Mouse (Mus musculus): ENCODE measurements at regions not wholly inside any gene's neighbourhood (a gene's known extent, or its start where the extent isn't known, plus 50 kb on each side); places are given as distances from the start of the nearest gene placed in this dataset.

DNA sequence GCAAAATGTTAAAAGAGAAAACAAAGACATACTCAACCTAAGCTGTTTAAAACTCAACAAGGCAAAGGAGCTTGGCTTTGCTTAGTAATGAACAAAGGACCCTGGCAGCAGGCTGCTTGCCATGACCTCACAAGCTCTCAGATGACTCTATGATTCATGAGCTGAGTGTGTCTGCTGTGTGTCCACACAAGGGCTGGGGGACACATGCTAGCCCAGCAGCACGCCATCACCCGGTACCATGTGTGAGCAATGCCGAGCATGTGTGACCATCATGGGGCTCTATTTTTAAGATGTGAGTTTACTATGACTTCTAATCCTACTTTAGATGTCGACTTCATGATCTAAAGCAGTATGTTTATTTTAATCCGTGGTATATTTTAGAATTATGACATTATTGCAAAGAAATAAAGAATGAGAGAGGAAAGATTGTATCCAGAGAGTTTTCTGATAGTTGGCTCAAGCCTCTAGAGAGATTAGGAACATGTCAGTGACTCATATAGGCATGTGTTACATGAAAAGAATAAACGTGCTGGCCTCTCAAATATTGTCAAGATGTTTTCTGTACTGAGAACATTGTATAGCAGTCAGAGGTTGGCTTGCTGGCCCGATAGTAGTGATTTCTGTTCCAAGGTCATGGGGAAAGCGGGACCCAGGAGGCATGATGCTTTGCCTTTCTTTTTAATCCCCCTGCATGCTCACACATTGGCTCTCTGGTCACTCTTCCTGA, 400.1 kb upstream of the Intu start:
- Histone ChIP-seq H3K27me3 (no peaks in the 10 kb centered on the region), H3K36me3 (no peaks in the 10 kb centered on the region), H3K4me2 (replicated peaks) (no peak overlapping the region), H3K4me3 (no peak overlapping the region), H3K9ac (replicated peaks) (no peak overlapping the region), H3K4me1 (no peaks in the 10 kb centered on the region), H3K9me3 (no peaks in the 10 kb centered on the region), H3K27ac (replicated peaks) (no peak overlapping the region)
- ATAC-seq (replicated peaks), result no peak
- 90% methylated on average over 8 of the region's 8 CpGs for WGBS

DNA sequence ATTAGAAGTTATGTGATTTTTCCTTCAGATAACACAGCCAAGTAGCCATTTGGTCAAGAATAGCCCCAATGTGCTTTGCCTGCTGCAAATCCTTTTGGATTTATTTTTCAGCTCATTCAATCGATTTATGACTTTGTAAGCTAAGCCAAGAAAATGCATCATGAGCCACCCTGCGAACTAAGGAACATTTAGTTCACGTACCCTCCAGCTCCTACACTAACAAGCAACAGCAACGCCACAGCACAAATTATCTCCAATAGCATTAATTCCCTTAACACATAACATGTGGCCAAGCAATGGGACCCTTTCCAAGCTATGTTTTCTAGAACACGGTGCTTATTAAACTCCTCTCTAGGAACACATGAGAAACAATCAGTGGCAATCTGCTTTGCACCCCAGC, 392.4 kb upstream of the Intu start:
- Histone ChIP-seq H3K4me2 (replicated peaks) (no peak overlapping the region), H3K9me3 (no peaks in the 10 kb centered on the region), H3K4me3 (no peak overlapping the region), H3K27me3 (no peaks in the 10 kb centered on the region), H3K27ac (replicated peaks) (no peak overlapping the region), H3K4me1 (no peaks in the 10 kb centered on the region), H3K9ac (replicated peaks) (no peak overlapping the region), H3K36me3 (no peaks in the 10 kb centered on the region)
- ATAC-seq (replicated peaks), result 0 out of 2 replicates have a peak, but pooled peaks have one; percentile 35
- 64% methylated on average over 5 of the region's 5 CpGs for WGBS

DNA sequence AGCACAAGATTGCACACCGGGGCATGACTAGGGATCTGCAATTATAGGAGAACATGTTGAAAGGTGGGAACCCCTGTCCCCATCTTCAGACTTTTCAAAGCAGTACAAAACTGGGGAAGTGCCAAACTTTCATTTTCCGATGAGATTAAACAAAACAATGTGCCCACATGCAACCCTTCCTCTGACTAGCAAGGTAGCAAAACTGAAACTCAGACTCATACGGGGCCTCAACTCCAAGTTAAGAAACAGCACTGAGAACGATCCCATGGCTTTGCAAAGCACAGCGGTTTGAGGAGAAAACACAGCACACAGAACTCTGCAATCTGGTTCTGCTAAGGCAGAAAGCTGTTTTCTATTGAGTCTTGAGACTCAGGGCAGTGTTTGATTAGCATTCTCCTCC, 388.9 kb upstream of the Intu start:
- no peak overlapping the region for H3K4me2 ChIP-seq (replicated peaks)
- H3K9me3 ChIP-seq, result no peaks in the 10 kb centered on the region
- no peak for ATAC-seq (replicated peaks)
- H3K9ac ChIP-seq (replicated peaks), result no peak overlapping the region
- H3K27me3 ChIP-seq, result no peaks in the 10 kb centered on the region
- no peak overlapping the region for H3K4me3 ChIP-seq
- no peaks in the 10 kb centered on the region for H3K36me3 ChIP-seq
- H3K27ac ChIP-seq (replicated peaks), result no peak overlapping the region
- no peaks in the 10 kb centered on the region for H3K4me1 ChIP-seq
- 90% methylated on average over 5 of the region's 5 CpGs for WGBS

DNA sequence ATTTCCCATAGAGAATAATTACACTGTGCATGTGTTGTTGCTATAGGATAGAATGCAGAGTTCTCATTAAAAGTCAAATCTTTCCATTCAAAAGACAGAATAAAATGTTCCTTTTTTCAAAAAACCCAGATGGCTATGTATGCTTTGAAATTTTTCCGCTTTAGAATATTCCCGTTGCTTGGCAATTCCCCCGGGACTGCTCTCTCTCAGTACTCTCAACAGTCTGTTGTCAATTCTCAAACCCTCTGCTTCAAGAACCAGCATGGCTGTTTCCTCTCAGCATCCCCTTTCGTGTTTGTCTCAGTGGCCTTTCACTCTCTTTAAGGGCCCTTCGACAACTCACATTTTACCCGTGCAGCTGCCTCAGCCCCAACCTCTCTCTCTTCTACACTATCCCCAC, 372.5 kb upstream of the Intu start:
- H3K27me3 ChIP-seq, result no peaks in the 10 kb centered on the region
- no peaks in the 10 kb centered on the region for H3K36me3 ChIP-seq
- ATAC-seq (replicated peaks), result no peak; the same call in 1 of the 2 replicates
- peak overlapping the region; percentile 67 for H3K27ac ChIP-seq (replicated peaks)
- H3K4me1 ChIP-seq, result no peaks in the 10 kb centered on the region
- no peak overlapping the region for H3K9ac ChIP-seq (replicated peaks)
- H3K4me2 ChIP-seq (replicated peaks), result no peak overlapping the region
- H3K9me3 ChIP-seq, result no peaks in the 10 kb centered on the region
- WGBS, result 66% methylated on average over 6 of the region's 6 CpGs
- no peak overlapping the region for H3K4me3 ChIP-seq

DNA sequence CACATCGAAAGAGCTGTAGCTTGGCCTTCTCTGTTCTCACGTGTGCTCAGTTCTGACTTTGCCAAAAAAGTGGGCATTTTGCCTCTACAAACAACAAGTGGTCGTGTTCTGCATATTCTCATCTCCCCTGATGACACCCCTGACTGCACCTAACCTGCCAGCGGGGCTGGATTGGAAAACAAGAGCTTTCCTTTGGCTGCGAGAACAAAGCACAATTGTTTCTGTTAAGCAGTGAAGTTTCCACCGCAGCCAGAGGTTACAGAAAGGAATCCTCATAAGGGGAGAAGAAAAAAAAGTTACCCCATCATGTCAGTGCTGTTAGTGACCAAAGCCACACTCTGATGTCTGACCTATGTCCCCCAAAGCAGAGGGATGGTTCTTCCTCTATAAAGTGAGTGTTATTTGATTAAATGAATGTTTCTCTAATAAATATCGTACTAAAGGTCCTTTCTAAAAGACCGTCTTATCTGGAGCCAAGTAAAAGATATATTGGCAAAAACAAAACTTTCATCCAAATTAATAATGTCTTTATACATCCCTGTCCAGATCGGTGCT, 371.4 kb upstream of the Intu start:
- no peak overlapping the region for H3K9ac ChIP-seq (replicated peaks)
- no peaks in the 10 kb centered on the region for H3K9me3 ChIP-seq
- H3K27me3 ChIP-seq, result no peaks in the 10 kb centered on the region
- H3K4me3 ChIP-seq, result no peak overlapping the region
- H3K36me3 ChIP-seq, result no peaks in the 10 kb centered on the region
- H3K4me1 ChIP-seq, result no peaks in the 10 kb centered on the region
- H3K4me2 ChIP-seq (replicated peaks), result no peak overlapping the region
- no peak overlapping the region for H3K27ac ChIP-seq (replicated peaks)
- 61% methylated on average over 9 of the region's 9 CpGs for WGBS
- no peak for ATAC-seq (replicated peaks)

DNA sequence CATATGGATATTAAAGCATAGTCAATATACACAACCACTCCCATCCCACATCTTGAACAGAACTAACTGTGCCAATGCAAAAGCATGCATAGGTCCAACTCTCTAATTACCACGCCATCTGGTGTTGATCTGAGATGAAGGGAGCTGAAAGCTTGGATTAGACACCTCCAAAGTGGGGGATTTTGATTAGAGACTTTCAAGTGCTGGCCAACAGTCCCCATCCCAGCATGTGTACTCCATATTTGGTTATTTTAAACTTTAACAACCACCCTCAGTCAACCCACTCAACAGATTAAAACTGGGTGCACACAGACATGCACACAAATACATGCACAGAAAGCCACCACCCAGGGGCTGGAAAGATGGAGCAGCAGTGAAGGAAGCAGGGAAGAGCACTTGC, 366.9 kb upstream of the Intu start:
- Histone ChIP-seq H3K4me1 (no peaks in the 10 kb centered on the region), H3K36me3 (no peaks in the 10 kb centered on the region), H3K27me3 (no peaks in the 10 kb centered on the region), H3K4me2 (replicated peaks) (no peak overlapping the region), H3K4me3 (no peak overlapping the region), H3K27ac (replicated peaks) (no peak overlapping the region), H3K9ac (replicated peaks) (no peak overlapping the region), H3K9me3 (no peaks in the 10 kb centered on the region)
- 77% methylated on average over 1 of the region's 1 CpGs for WGBS
- peak; percentile 78 for ATAC-seq (replicated peaks)

DNA sequence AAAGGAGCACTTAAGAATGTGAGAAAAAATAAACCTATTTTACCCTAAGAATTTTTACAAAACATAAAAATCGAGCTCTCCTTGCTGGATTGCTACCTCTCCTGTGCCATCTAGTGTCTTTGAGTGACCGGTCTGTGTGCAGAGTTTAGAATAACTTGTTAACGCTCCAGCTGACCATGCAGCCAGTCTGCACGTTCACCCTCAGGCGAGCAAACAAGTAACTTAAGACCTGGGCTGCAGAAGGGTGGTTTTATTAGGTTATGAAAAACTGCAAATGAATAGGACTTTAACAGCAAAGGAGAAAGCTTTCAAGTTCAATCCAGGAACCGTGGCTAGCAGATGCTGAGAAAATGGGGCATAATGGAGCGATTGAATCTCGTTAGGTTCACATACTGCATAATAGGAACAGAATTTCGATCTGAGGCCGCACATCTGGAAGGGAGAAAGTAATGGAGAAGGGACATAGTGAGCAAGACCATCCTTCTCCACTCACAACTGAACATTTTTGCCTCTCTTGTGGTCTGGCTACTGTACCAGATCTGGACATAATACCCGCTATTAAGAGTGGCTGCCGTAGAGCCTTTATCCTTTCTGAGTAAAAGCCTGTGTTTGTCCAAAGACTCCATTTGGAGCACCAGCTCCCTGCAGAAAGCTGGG, 363.0 kb upstream of the Intu start:
- no peak for ATAC-seq (replicated peaks)
- Histone ChIP-seq H3K9me3 (no peaks in the 10 kb centered on the region), H3K4me2 (replicated peaks) (no peak overlapping the region), H3K27ac (replicated peaks) (no peak overlapping the region), H3K36me3 (no peaks in the 10 kb centered on the region), H3K4me3 (no peak overlapping the region), H3K9ac (replicated peaks) (no peak overlapping the region), H3K4me1 (no peaks in the 10 kb centered on the region), H3K27me3 (no peaks in the 10 kb centered on the region)
- 36% methylated on average over 12 of the region's 12 CpGs for WGBS

DNA sequence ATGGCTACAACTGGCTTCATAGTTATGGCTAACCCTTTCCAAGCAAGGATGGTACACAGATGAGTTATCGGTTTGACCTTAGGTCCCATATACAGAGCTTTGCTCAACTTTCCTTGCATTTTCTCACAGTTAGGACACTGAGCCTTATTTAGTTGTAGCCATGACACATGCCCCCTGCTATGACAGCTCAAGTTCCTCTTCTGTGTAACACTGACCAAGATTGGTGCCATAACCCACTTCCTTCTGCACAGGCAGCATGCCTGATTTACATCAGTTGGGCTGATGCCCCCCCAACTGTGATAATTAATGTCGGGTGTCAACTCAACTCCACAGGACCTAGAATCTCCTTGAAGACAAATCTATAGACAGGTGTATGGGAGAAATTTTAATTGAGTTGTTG, 361.5 kb upstream of the Intu start:
- H3K4me3 ChIP-seq, result no peak overlapping the region
- no peaks in the 10 kb centered on the region for H3K9me3 ChIP-seq
- ATAC-seq (replicated peaks), result no peak
- no peaks in the 10 kb centered on the region for H3K27me3 ChIP-seq
- no peak overlapping the region for H3K4me2 ChIP-seq (replicated peaks)
- no peak overlapping the region for H3K9ac ChIP-seq (replicated peaks)
- no peaks in the 10 kb centered on the region for H3K36me3 ChIP-seq
- H3K4me1 ChIP-seq, result no peaks in the 10 kb centered on the region
- 98% methylated on average over 2 of the region's 2 CpGs for WGBS
- no peak overlapping the region for H3K27ac ChIP-seq (replicated peaks)

DNA sequence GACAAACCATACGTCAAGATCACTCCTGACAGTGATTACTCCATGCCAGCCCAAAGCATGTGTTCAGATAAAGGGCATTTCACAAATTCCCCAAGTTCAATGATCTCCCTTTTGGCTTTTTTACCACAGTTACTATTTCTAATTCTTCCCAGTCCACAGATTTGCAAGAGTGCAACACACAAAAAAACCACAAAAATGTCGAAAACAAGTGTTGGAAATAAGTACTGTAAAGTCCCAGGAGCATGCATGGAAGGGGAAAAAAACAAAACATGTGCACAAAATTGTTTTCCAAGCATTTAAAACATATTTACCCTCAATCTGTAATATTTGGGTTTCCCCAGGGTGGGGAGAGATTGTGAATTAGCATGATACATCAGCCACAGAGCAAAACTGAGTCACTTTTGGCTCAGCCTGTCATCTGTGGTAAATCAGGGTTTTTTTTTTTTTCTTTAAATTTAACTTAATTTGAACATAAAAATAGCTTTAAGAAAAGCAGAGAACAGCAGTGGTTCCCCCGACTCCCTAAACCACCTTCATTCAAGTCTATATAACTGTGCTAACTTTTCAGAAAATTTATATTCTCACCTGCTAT, 351.3 kb upstream of the Intu start:
- no peak overlapping the region for H3K4me3 ChIP-seq
- no peak overlapping the region for H3K27ac ChIP-seq (replicated peaks)
- H3K9ac ChIP-seq (replicated peaks), result no peak overlapping the region
- no peak overlapping the region for H3K4me2 ChIP-seq (replicated peaks)
- H3K9me3 ChIP-seq, result no peaks in the 10 kb centered on the region
- 74% methylated on average over 3 of the region's 3 CpGs for WGBS
- H3K4me1 ChIP-seq, result no peaks in the 10 kb centered on the region
- no peaks in the 10 kb centered on the region for H3K27me3 ChIP-seq
- ATAC-seq (replicated peaks), result no peak
- no peaks in the 10 kb centered on the region for H3K36me3 ChIP-seq

DNA sequence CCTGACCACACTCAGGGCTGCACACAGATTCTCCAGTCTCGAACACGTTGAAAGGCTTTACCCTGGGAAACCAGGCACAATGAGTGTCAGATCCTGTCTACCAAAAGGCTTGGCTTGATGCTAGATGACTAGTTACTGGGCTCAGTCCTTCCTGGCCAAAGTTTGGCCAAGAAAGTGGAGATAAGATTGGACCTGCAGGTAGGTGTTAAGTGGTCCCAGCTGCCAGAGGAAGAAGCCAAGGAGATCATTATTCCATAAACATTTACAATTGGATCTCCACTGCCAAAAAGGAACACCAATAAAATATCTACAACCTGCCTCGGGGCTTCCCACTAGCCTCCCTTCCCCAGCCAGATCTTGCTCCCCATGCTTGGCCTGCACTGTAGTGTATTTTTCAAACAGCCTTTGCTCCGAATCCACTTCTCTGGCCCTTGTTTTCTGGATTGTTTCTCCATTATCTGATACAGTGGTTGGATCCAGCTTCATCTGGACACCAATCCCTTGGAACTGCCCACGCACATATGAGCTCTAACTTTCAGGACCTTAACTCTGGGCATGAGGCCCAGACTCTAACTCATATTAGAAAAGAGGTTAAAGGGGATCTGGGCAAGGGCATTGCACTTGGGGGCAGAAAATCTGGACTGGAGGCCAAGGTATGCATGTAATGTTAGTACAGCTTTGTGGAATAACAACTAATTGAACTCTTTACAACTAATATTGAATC, 345.3 kb upstream of the Intu start:
- 86% methylated on average over 5 of the region's 5 CpGs for WGBS
- Histone ChIP-seq H3K4me1 (no peaks in the 10 kb centered on the region), H3K27ac (replicated peaks) (no peak overlapping the region), H3K4me3 (no peak overlapping the region), H3K36me3 (no peaks in the 10 kb centered on the region), H3K4me2 (replicated peaks) (no peak overlapping the region), H3K9ac (replicated peaks) (no peak overlapping the region), H3K9me3 (no peaks in the 10 kb centered on the region), H3K27me3 (no peaks in the 10 kb centered on the region)
- no peak for ATAC-seq (replicated peaks)

DNA sequence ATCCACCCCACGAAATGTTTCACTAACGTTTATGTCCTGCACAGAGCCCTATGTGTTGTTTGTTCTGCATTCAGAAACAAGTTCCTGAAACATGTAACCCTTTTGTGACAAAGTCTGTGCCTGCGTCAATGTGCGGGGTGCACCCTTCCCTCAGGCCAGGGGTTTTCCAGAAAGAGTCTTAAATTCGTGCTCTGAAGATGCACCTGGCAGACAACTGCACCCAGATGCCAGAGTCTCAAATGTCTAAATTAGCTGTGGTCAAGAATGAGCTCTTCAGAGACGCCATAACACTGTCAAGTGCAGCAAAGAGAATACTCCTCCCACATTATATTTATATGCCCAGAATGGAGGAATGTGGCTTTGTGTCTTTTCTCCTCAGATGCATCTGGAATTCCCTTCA, 341.6 kb upstream of the Intu start:
- Histone ChIP-seq H3K27me3 (no peaks in the 10 kb centered on the region), H3K4me1 (no peaks in the 10 kb centered on the region), H3K27ac (replicated peaks) (no peak overlapping the region), H3K9ac (replicated peaks) (no peak overlapping the region), H3K4me3 (no peak overlapping the region), H3K9me3 (no peaks in the 10 kb centered on the region), H3K36me3 (no peaks in the 10 kb centered on the region), H3K4me2 (replicated peaks) (no peak overlapping the region)
- WGBS, result 81% methylated on average over 6 of the region's 6 CpGs
- ATAC-seq (replicated peaks), result no peak

DNA sequence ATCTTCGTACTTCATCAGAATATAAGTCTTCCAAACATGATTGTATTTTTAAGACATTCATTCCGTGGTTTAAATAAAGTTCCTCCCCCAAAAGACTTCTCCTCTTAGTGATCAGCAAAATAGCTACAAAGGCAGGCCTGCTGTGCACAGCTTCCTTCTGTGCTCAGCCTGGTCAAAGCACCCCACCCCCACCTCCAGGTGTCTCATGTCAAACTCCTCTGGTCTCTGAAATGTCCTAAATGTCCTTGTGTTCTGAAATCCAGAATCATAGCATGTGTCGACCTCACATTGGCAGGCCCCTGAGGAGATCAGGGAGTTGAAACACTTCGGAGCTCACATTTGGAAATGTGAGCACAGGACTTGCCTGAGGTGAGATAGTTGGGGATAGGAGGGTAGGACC, 341.1 kb upstream of the Intu start:
- Histone ChIP-seq H3K9me3 (no peaks in the 10 kb centered on the region), H3K27me3 (no peaks in the 10 kb centered on the region), H3K27ac (replicated peaks) (no peak overlapping the region), H3K4me3 (no peak overlapping the region), H3K9ac (replicated peaks) (no peak overlapping the region), H3K4me1 (no peaks in the 10 kb centered on the region), H3K36me3 (no peaks in the 10 kb centered on the region), H3K4me2 (replicated peaks) (no peak overlapping the region)
- no peak for ATAC-seq (replicated peaks)
- 72% methylated on average over 4 of the region's 4 CpGs for WGBS

All from forebrain, embryonic 15.5 days (tissue).